In the genomic region with DNA sequence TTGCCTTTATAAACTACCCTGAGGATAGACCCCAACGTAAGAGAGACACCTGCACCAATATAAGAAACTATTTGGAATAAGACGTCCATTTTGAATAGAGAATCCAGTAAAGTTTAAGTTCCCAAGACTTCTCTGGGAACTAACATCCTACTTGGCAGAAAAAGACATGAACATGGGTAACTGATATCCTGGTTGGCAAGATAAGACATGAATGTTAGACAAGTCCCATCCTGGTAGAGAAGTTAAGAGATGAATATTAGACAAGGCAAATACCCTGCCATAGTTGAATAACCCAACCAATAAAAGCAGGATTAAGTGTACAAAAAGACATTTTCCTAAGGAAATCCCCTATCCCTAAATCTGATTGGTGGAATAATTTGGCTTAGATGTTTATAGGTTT, we compare ENCODE assay signal across 30 mouse cellular contexts.
"Had no signal": no experiment of that assay in that cellular context is flagged by ENCODE, and none has a peak within 500 bp of the region (broad histone marks: within the 10 kb centered on the region; RNA-seq: fewer than 3 reads in every experiment).

No protein-coding gene starts in this region.

- H3K27ac ChIP-seq: heart, embryonic 13.5 days; heart, embryonic 15.5 days; hindbrain, embryonic 10.5 days; hindbrain, embryonic 12.5 days; hindbrain, embryonic 13.5 days; hindbrain, embryonic 14.5 days; hindbrain, embryonic 15.5 days; hindbrain, postnatal 0 days; intestine, embryonic 15.5 days; kidney, embryonic 15.5 days; kidney, postnatal 0 days; layer of hippocampus, adult 2 months; left cerebral cortex, adult 2 months had no signal

- DNase-seq: heart, postnatal 10 days; heart, postnatal 14 days; heart, postnatal 36 days; heart, postnatal 4 days; kidney, adult 11 months; kidney, adult 18-20 months; kidney, adult 2 months; kidney, adult 8-10 months; kidney, adult 9 months; kidney, postnatal 10 days; kidney, postnatal 14 days; kidney, postnatal 25 days; kidney, postnatal 36 days; kidney, postnatal 4 days; layer of hippocampus, adult 9-11 months; layer of hippocampus, postnatal 36 days had no signal

- H3K36me3 ChIP-seq: heart, embryonic 12.5 days; heart, embryonic 13.5 days; heart, embryonic 15.5 days; hindbrain, embryonic 10.5 days; hindbrain, embryonic 12.5 days; hindbrain, embryonic 13.5 days; hindbrain, embryonic 15.5 days; intestine, embryonic 15.5 days; kidney, embryonic 15.5 days had no signal

- H3K9ac ChIP-seq: heart, embryonic 12.5 days; heart, embryonic 13.5 days; heart, embryonic 15.5 days; hindbrain, embryonic 12.5 days; hindbrain, embryonic 13.5 days; hindbrain, embryonic 14.5 days; hindbrain, embryonic 15.5 days; intestine, embryonic 15.5 days; kidney, embryonic 15.5 days had no signal

- H3K4me3 ChIP-seq: heart, embryonic 12.5 days; heart, embryonic 13.5 days; heart, embryonic 15.5 days; hindbrain, embryonic 10.5 days; hindbrain, embryonic 12.5 days; hindbrain, embryonic 13.5 days; hindbrain, embryonic 15.5 days; intestine, embryonic 15.5 days; kidney, embryonic 15.5 days; layer of hippocampus, adult 2 months; left cerebral cortex, adult 2 months had no signal

- H3K27me3 ChIP-seq: heart, embryonic 12.5 days; heart, embryonic 13.5 days; heart, embryonic 15.5 days; hindbrain, embryonic 12.5 days; hindbrain, embryonic 13.5 days; hindbrain, embryonic 15.5 days; intestine, embryonic 15.5 days; kidney, embryonic 15.5 days had no signal

- H3K9me3 ChIP-seq: heart, embryonic 12.5 days; heart, embryonic 13.5 days; heart, embryonic 15.5 days; hindbrain, embryonic 10.5 days; hindbrain, embryonic 12.5 days; hindbrain, embryonic 13.5 days; hindbrain, embryonic 15.5 days; intestine, embryonic 15.5 days; kidney, embryonic 15.5 days had no signal

- H3K4me1 ChIP-seq: heart, embryonic 12.5 days; heart, embryonic 13.5 days; heart, embryonic 15.5 days; hindbrain, embryonic 10.5 days; hindbrain, embryonic 12.5 days; hindbrain, embryonic 13.5 days; hindbrain, embryonic 15.5 days; intestine, embryonic 15.5 days; kidney, embryonic 15.5 days had no signal
